Mouse (Mus musculus) megakaryocyte, embryonic 14.5 days (primary cell): ENCODE results near the gene Gm20388.

Experiments
- FLI1 ChIP-seq: IDR thresholded peaks from 2 replicates; pipeline ENCODE4 v1.6.1; 2012; ENCODE audit warnings: low read length, inconsistent platforms, mixed read lengths
- GATA1 ChIP-seq: IDR thresholded peaks from 3 replicates; pipeline ENCODE4 v1.6.1; 2012; ENCODE audit warnings: mixed read lengths, low read length, inconsistent platforms, borderline replicate concordance

GRCm38 (mm10) chr8:121300501-121301411 is 1390.1 kb downstream of the Gm20388 start:
- TF ChIP-seq FLI1 (no peak), GATA1 (no peak)
